17 mouse cellular contexts compared by ENCODE assay signal in genomic region chr10:59358744-59359143, GRCm38 (mm10). TPM values are rescaled to one million over a fixed set of nuclear protein-coding genes. Genes with fewer than 3 reads are reported as not detected.
DNase-seq lines count a peak whose midpoint lies in the region; TF ChIP-seq lines count a peak whose summit lies in the region.
"Had no signal": no experiment of that assay in that cellular context is flagged by ENCODE, and none has a peak within 500 bp of the region (broad histone marks: within the 10 kb centered on the region; RNA-seq: fewer than 3 reads in every experiment).

No protein-coding gene starts in this region.

- peak; percentile 27 for DNase-seq in kidney, adult 9 months
- no peak for DNase-seq in kidney, postnatal 25 days
- peak; percentile 24 for DNase-seq in retina, embryonic 14.5 days (ENCODE audit: low spot score)
- DNase-seq in retina, postnatal 1 day = no peak
- DNase-seq in adrenal gland, postnatal 25 days = no peak
- no peak for DNase-seq in adrenal gland, postnatal 4 days (ENCODE audit: low spot score in 2 of 2)
- DNase-seq: adrenal gland, adult 8-10 months; cerebellum, adult 11 months; heart, postnatal 36 days; thymus, postnatal 4 days had no signal

- TF ChIP-seq CTCF in cortical plate, adult 2 months (IDR thresholded peaks at IDR 0.05; ENCODE audit: extremely low read depth, insufficient read depth, low read length) = 0 out of 2 replicates have a peak, but pooled peaks have one; percentile 14

- H3K27ac ChIP-seq in cortical plate, adult 2 months (ENCODE audit: insufficient read depth, low read length) = no peak overlapping the region
- H3K27ac ChIP-seq: embryonic facial prominence, embryonic 13.5 days; forebrain, embryonic 15.5 days; kidney, embryonic 15.5 days; liver, embryonic 15.5 days had no signal

- H3K4me1 ChIP-seq in cortical plate, adult 2 months (ENCODE audit: control insufficient read depth, insufficient read depth, low read length) = no peaks in the 10 kb centered on the region
- H3K4me1 ChIP-seq: embryonic facial prominence, embryonic 13.5 days; forebrain, embryonic 15.5 days; kidney, embryonic 15.5 days had no signal

- TF ChIP-seq POLR2A in cortical plate, adult 2 months (IDR thresholded peaks at IDR 0.05; ENCODE audit: extremely low read depth, insufficient read depth, low read length) = no peak

- no peak overlapping the region for H3K4me3 ChIP-seq in cortical plate, adult 2 months (ENCODE audit: insufficient read depth, low read length)
- H3K4me3 ChIP-seq: embryonic facial prominence, embryonic 13.5 days; forebrain, embryonic 15.5 days; kidney, embryonic 15.5 days; liver, embryonic 15.5 days had no signal

RNA-seq across cellular contexts. Expression of gene P4ha1, which starts 35.6 kb away (rescaled TPM):
- polyA plus RNA-seq in cortical plate, adult 2 months (2012; rRNA removed) = 27.9 and 31.3 TPM in 2 replicates
- total RNA-seq in adrenal gland, postnatal 25 days (2021) = 30.3 and 53.3 TPM in 2 replicates
- 10 to 100 TPM; 22.9 to 25.0 TPM for total RNA-seq in adrenal gland, postnatal 4 days (2021)

RNA-seq across cellular contexts. Expression of gene Gm10273, which starts 36.7 kb away (rescaled TPM):
- 15.8 and 18.4 TPM in 2 replicates for polyA plus RNA-seq in cortical plate, adult 2 months (2012; rRNA removed)
- total RNA-seq in adrenal gland, postnatal 25 days (2021) = 23.4 and 50.5 TPM in 2 replicates
- 10 to 100 TPM; 74.6 to 87.8 TPM for total RNA-seq in adrenal gland, postnatal 4 days (2021)
- polyA plus RNA-seq: forebrain, embryonic 15.5 days; kidney, embryonic 15.5 days had no signal

RNA-seq across cellular contexts. Expression of gene Pla2g12b, which starts 44.7 kb away (rescaled TPM):
- polyA plus RNA-seq in cortical plate, adult 2 months (2012; rRNA removed) = not detected in 2 replicates
- 1.4 TPM in 1 of 2 replicates, not detected in the other for total RNA-seq in adrenal gland, postnatal 25 days (2021)
- total RNA-seq in adrenal gland, postnatal 4 days (2021) = 1 to 10 TPM in 1 of 2 experiments, not detected in 1; 6.6 TPM
- total RNA-seq: adrenal gland, adult 8-10 months; gastrocnemius, postnatal 4 days; heart, postnatal 36 days; left cerebral cortex, adult 18-20 months had no signal
- polyA plus RNA-seq: embryonic facial prominence, embryonic 13.5 days; forebrain, embryonic 15.5 days had no signal

Comparison
In these comparisons a context has a peak if more than half of its experiments do, and no peak if none do; other contexts are left out.
1. DNase-seq: peak in kidney, adult 9 months (single experiment) and retina, embryonic 14.5 days (single experiment); none in kidney, postnatal 25 days (0 of 2), retina, postnatal 1 day (single experiment), adrenal gland, postnatal 25 days (single experiment) and adrenal gland, postnatal 4 days (0 of 2).